Mouse (Mus musculus) ovary, postnatal 10 days (tissue): ENCODE measurements around the gene Pnpla1.

Source experiments
- DNase-seq: peaks from one replicate; pipeline ENCODE4 v3.0.0; 2022; ENCODE audit warnings: low spot score

Pnpla1 gene

DNA sequence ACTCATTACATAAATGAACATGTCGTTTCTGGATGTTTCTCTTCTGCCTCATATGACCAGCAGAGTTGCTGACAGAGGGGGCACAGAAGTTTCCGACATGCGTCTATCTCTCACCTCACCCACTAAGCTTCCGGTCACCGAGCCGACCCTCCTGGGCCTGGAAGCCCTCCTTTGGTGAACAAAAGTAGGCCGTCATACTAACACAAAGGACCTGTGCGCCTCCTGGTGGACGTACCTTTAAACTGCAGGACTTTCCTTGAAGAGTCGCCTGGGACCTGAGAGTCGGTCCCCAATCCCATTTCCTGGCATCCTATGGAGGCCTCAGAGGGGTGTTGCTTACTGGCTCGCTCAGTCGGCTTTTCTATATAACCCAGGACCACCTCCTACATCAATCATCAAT, 68.2 kb downstream of the Pnpla1 start:
- DNase-seq, result peak; percentile 53

DNA sequence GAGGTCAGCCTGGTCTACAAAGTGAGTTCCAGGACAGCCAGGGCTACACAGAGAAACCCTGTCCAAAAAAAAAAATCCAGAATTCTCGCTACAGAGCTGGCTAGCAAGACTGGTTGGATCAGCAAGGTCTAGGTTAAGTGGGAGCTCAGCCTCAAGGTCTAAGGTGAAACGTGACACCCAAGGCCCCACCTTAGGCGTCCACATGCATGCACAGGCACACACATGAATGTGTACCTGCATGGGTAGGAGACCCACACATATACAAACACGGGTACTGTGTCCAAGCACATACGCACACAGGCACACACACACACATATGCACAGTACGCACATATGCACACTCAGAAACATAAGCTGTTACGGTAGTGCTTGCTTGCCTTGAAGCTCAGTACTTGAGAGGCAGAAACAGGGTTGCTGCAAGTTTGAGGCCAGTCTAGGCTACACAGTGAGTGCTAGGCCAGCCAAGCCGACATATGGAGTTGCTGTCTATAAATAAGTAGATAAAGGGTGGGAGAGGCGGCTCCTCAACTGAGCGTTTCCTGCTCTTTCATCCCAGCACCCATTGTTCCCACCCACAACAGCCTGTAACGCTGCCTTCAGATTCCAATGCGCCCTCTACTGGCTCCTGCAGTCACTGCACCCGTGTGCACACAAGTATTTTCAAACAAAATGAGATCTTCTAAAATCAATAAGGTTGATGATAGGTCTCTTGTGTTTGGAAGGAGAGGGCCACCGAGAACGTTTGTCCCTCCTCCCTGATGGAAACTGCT, 68.8 kb downstream of the Pnpla1 start:
- no peak for DNase-seq

DNA sequence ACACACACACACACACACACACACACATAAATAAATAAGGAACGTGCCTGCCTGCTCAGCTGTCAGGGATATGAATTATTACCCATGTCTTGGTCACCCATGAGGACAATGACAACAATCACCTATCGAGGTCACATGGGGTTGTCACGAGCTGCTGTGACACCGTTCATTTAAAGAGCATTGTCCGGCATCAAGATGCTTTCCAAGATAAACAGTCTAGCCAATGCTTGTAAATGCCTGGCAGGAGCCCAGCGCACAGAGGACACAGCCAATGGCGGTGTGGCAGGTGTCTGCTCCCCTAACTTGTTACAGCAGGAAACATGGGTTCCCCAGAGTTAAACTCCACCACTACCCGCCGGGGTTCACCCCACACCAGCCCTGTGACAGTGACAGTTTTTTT, 69.8 kb downstream of the Pnpla1 start:
- DNase-seq, result no peak

DNA sequence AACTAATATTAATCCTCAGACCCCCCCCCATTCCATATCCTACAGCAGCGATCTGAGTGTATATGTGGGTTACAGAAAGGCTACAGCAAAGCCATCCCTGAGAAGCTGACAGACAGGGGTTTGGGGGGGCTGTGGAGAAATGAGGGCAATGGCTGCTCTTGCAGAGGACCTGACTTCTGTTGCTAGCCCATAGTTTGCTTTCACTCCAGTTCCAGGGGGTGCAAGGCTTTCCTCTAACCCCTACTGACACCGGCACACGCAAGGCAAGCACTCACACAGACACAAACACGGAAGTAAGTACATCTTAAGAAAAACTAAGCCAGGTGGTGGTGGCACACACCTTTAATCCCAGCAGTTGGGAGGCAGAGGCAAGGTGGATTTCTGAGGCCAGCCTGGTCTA, 71.2 kb downstream of the Pnpla1 start:
- DNase-seq, result no peak

DNA sequence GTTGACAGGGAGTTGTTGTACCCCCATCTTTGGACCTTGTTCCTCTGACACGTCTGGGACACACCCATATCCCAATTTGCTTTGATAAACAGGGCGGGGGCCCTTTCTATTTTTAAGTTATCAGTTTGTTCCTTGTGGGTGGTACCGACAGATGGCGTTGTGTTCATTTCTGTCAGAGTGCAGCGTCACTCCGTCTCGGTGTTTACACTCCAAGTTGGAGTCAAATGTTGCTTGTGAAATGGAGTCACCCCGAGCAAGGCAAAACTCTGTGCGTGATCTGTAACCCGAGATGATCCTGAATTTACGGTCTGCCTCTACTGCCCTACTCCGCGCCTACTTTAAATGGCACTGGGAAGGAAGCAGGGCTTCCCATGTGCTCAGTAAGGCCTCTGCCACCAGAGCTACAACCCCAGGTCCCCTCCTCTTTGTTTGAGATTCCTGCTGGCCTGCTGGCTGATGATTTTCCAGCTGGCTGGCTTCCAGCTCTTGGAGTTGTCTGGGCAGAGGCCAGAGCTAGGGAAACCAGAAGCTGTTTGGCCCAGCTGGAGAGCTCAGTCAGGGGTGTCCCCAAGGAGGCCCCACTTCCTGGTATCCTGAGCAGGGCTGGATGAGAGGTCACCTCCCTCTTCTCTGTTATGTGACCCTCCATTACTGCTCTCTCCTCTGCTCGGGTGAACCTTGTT, 72.3 kb downstream of the Pnpla1 start:
- peak; percentile 93 for DNase-seq

DNA sequence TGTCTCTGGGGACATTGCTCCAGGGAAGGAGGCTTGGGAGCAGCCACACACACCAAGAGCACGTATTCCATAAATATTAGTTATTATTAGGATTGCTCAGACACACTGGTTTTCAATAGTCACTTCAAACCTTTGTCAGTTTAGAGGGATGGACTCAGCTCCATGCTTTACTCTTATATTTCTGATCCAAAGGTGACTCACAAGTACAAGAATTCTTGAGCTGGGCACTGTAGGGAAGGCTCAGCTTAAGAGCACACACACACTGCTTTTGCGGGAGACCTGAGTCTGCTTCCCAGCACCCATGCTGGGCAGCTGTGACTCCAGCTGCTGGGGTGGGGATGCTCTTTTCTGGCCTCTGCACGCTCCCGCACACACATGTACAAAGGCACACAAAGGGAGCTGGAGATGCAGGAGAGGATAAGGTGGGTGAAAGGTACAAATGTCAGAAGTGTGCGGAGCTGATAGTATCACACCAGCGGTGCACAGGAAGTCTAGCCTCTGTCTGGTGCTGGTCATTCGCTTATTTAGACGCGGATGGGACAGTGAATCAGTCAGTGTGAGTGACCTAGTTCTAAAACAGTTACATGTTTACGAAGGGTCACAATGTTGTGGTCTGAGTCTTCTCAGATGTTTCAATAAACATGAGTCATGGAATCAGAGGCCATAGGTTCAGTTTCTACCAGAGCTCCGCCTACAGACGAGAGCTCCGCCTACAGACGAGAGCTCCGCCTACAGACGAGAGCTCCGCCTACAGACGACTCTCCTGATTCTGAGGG, 73.4 kb downstream of the Pnpla1 start:
- no peak for DNase-seq

DNA sequence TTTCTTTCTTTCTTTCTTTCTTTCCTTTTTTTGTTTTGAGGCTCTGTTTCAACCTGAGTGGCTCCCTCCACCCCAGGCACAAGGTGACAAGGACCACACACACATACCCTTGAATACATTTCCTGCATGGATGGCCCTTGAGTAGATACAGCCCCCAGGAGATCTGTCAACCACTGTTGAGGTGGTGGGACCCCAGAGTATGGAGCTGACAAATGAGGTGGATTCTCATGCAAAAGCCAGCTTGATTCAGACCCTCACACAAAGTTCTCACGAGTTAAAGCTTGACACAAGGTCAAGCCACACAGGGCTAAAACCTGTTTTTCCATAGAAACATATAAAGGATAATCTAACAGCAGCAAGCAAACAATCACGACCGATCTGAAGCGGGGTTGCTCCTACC, 74.1 kb downstream of the Pnpla1 start:
- no peak for DNase-seq

DNA sequence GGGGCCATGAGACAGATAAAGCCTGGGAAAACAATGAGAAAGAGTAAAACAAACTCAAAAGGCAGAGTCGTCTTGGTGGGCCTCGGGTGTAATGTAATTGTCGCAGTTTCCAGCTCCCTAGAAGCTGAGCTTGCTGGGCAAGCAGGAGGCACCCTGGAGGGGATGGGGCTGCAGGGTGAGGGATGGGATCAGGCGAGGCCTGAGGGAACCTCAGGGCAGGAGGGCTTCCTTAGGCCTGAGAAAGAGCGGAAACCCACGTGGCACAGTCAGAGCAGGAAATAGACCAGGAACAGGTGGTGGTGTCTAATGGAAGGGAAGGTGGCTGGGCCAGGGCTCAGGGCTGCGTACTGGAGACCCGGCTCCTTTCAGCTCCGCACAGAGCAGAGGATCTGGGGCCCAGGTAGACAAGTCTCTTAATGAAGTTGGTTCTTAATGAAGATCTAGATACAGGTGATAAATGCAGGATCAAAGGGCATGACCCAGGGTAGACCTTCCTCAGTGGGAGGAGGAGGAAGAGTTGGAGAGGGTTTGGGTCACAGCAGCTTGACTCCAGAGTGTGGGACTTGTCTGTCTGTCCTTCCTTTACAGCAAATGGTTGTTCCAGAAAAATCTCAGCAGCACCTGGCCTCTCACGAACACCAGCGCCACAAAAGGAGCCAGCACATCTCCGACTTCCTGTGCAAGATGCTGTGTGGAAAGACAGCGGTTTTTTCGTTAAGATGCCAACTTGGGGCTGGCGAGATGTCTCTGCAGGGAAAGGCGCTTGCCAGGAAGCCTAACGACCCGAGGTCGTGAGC, 76.1 kb downstream of the Pnpla1 start:
- no peak for DNase-seq

DNA sequence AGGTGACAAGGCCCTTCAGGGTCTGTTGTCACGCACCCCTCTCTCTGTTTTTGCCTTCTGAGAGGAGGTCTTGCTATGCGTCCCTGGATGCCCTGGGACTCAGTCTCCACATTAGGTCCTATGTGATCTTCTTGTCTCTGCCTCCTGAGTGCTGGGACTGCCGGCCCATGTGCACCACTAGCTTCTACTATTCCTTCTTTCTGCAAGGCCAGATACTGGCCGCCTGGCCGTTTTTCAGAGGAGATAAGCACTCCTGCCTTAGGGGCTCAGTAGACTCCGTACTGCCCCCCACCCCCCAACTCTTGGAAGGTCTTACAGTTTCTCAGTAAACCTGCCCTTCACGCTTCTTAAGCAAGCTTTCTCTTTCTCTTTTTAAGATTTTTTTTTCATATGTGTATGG, 77.9 kb downstream of the Pnpla1 start:
- DNase-seq, result no peak

DNA sequence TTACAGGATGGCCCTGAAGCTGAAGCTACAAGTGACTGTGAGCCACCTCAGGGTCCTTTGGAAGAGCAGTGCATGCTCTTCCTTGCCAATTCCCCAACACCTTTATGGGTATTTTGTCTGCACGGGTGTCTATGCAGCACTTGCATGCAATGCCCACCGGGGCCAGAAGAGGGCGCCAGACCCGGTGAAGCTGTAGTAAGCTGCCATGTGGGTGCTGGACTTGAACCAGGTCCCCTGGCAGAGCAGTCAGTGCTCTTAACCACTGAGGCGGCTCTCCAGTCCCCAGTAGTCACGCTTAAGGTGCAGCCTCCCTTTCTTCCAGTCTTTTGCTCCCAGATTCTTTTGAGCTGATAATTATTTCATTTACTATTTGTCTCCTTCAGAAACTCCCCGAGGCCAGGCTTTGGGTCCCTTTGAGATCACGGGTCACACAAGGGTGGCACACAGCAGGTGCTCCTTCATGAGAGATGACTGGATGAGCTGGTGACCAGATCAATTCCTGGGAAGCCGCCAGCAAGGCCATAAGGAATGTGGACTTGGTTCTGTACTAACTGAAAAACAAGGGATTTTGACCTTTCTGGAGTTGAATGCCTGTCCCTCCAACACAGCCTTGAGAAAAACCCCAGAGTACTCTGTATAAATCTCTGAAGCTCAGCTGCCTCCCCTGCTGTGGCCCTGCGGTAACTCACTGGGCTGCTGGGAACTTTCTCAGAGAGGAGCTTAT, 78.6 kb downstream of the Pnpla1 start:
- no peak for DNase-seq
